Mouse (Mus musculus) MEL (cell line): ENCODE results near the gene Sh3bp4.

Experiments
- BHLHE40 ChIP-seq: IDR thresholded peaks from 2 replicates; pipeline ENCODE4 v1.6.1; 2012; ENCODE audit warnings: low read depth, mild to moderate bottlenecking, inconsistent platforms, low read length, improper control_type of control experiment, borderline replicate concordance
- CTCF ChIP-seq, 3 experiments: IDR thresholded peaks in 2 of 3; conservative IDR thresholded peaks in 1 of 3; 2 replicates each; pipeline ENCODE4 v1.5.1; 2011 to 2012; ENCODE audit warnings: low read length in 3 of 3, low read depth in 2 of 3, mild to moderate bottlenecking in 2 of 3, improper control_type of control experiment in 1 of 3, inconsistent platforms in 1 of 3, mixed read lengths in 1 of 3, moderate library complexity in 1 of 3; ENCODE audit not compliant: control insufficient read depth in 1 of 3, insufficient read depth in 1 of 3, poor library complexity in 1 of 3, severe bottlenecking in 1 of 3
- EP300 ChIP-seq, 2 experiments: IDR thresholded peaks; 2 replicates each; pipeline ENCODE4 v1.6.1; 2011; ENCODE audit warnings: improper control_type of control experiment in 2 of 2, low read length in 2 of 2, low read depth in 1 of 2, mild to moderate bottlenecking in 1 of 2
- GATA1 ChIP-seq: IDR thresholded peaks from 2 replicates; pipeline ENCODE4 v1.6.1; 2011; ENCODE audit warnings: low read depth, low read length, improper control_type of control experiment
- HCFC1 ChIP-seq: IDR thresholded peaks from 2 replicates; pipeline ENCODE4 v1.6.1; 2012; ENCODE audit warnings: low read depth, mild to moderate bottlenecking, inconsistent platforms, low read length, improper control_type of control experiment, moderate library complexity
- MAFK ChIP-seq: IDR thresholded peaks from 2 replicates; pipeline ENCODE4 v1.6.1; 2011; ENCODE audit warnings: low read depth, mild to moderate bottlenecking, low read length, improper control_type of control experiment, borderline replicate concordance
- MYC ChIP-seq: IDR thresholded peaks from 2 replicates; pipeline ENCODE4 v1.6.1; 2011; ENCODE audit warnings: low read depth, mild to moderate bottlenecking, low read length, improper control_type of control experiment, moderate library complexity
- NELFE ChIP-seq: IDR thresholded peaks from 2 replicates; pipeline ENCODE4 v1.6.1; 2011; ENCODE audit warnings: low read depth, low read length, improper control_type of control experiment
- POLR2A ChIP-seq, 2 experiments: IDR thresholded peaks; 2 replicates each; pipeline ENCODE4 v1.6.1; 2011 to 2012; ENCODE audit warnings: low read length in 2 of 2, mild to moderate bottlenecking in 2 of 2, control low read depth in 1 of 2, improper control_type of control experiment in 1 of 2, low read depth in 1 of 2, moderate library complexity in 1 of 2; ENCODE audit not compliant: control insufficient read depth in 1 of 2, insufficient read depth in 1 of 2, poor library complexity in 1 of 2
- RAD21 ChIP-seq: IDR thresholded peaks from 2 replicates; pipeline ENCODE4 v1.6.1; 2011; ENCODE audit warnings: mild to moderate bottlenecking, low read depth, low read length, improper control_type of control experiment
- TAL1 ChIP-seq: IDR thresholded peaks from 2 replicates; pipeline ENCODE4 v1.6.1; 2012; ENCODE audit warnings: mild to moderate bottlenecking, inconsistent platforms, low read length, moderate library complexity, mixed read lengths
- TCF12 ChIP-seq: IDR thresholded peaks from 2 replicates; pipeline ENCODE4 v1.6.1; 2014; ENCODE audit warnings: low read depth, mild to moderate bottlenecking, inconsistent platforms, low read length, improper control_type of control experiment, moderate library complexity
- USF1 ChIP-seq: IDR thresholded peaks from 2 replicates; pipeline ENCODE4 v1.6.1; 2014; ENCODE audit warnings: low read depth, mild to moderate bottlenecking, inconsistent platforms, low read length, improper control_type of control experiment, moderate library complexity

- TF ChIP-seq TAL1 (no peak), CTCF (IDR thresholded peaks at IDR 0.05 in 2 of 3, conservative IDR thresholded peaks at IDR 0.05 in 1 of 3; ENCODE audit: control insufficient read depth in 1 of 3, insufficient read depth in 1 of 3, low read depth in 2 of 3, low read length in 3 of 3, poor library complexity in 1 of 3, severe bottlenecking in 1 of 3) (no peak), HCFC1 (no peak), BHLHE40 (no peak), MAFK (no peak), POLR2A (IDR thresholded peaks at IDR 0.05; ENCODE audit: control insufficient read depth in 1 of 2, insufficient read depth in 1 of 2, low read depth in 1 of 2, low read length in 2 of 2, poor library complexity in 1 of 2) (no peak), USF1 (no peak), MYC (no peak), TCF12 (no peak), GATA1 (no peak), EP300 (IDR thresholded peaks at IDR 0.05; ENCODE audit: low read depth in 1 of 2, low read length in 2 of 2) (no peak), RAD21 (no peak), NELFE (no peak)
Observed at GRCm38 (mm10) chr1:89095642-89096424, 25.6 kb downstream of the Sh3bp4 start.
